Mouse (Mus musculus) C2C12 (cell line): Measurements from ENCODE around the gene Alpk1. TPM values are rescaled to one million over a fixed set of nuclear protein-coding genes. Genes with fewer than 3 reads are reported as not detected.

Source experiments
- H3K27me3 ChIP-seq: one replicate; pipeline ENCODE4 v1.6.1; 2011; ENCODE audit not compliant: control insufficient read depth, insufficient read depth, insufficient read length
- H3K36me3 ChIP-seq: one replicate; pipeline ENCODE4 v1.6.1; 2011; ENCODE audit not compliant: control insufficient read depth, insufficient read depth
- H3K4me3 ChIP-seq: one replicate; pipeline ENCODE4 v1.5.1; 2011; ENCODE audit warnings: mild to moderate bottlenecking, control low read depth; ENCODE audit not compliant: poor library complexity, insufficient read depth, severe bottlenecking
- H3K79me2 ChIP-seq: one replicate; pipeline ENCODE4 v1.6.1; 2011; ENCODE audit not compliant: control insufficient read depth, insufficient read depth
- H3K79me3 ChIP-seq: one replicate; pipeline ENCODE4 v1.6.1; 2011; ENCODE audit warnings: low read depth, control low read depth
- H3ac ChIP-seq: one replicate; pipeline ENCODE3; 2011; ENCODE audit warnings: low read depth; ENCODE audit not compliant: control insufficient read depth, insufficient read length
- CEBPB ChIP-seq: IDR thresholded peaks from one replicate; pipeline ENCODE4 v1.6.1; 2011; ENCODE audit warnings: low read depth, mild to moderate bottlenecking, control low read depth, moderate library complexity
- CTCF ChIP-seq: IDR thresholded peaks from one replicate; pipeline ENCODE4 v1.5.1; 2011; ENCODE audit not compliant: control insufficient read depth, insufficient read depth, insufficient read length
- FOSL1 ChIP-seq: IDR thresholded peaks from one replicate; pipeline ENCODE4 v1.8.0; 2011; ENCODE audit warnings: mild to moderate bottlenecking, low read length; ENCODE audit not compliant: poor library complexity, insufficient read depth, severe bottlenecking
- MAX ChIP-seq: IDR thresholded peaks from one replicate; pipeline ENCODE4 v1.6.1; 2011; ENCODE audit warnings: mild to moderate bottlenecking, control low read depth
- MYOD1 ChIP-seq: IDR thresholded peaks from one replicate; pipeline ENCODE4 v1.6.1; 2011; ENCODE audit warnings: low read depth; ENCODE audit not compliant: control insufficient read depth, insufficient read length
- MYOG ChIP-seq: IDR thresholded peaks from one replicate; pipeline ENCODE4 v1.6.1; 2011; ENCODE audit not compliant: control insufficient read depth, insufficient read length; ENCODE audit errors: extremely low read depth
- USF1 ChIP-seq: IDR thresholded peaks from one replicate; pipeline ENCODE4 v1.6.1; 2011; ENCODE audit warnings: low read depth, mild to moderate bottlenecking, control low read depth, moderate library complexity
- polyA plus RNA-seq: library from polyadenylated mRNA; unstranded; fragments of >200 nt; fragmentation: generic; extraction: Trizol; gene quantifications from one replicate; pipeline ENCODE4 v1.2.1, GENCODE M21; 2012; ENCODE audit warnings: missing spikeins

The Alpk1 gene
- polyA plus RNA-seq, 1 experiment: 0.60 TPM

- Histone ChIP-seq H3K4me3 (no peak overlapping the region), H3K79me2 (no peaks in the 10 kb centered on the region), H3K36me3 (no peaks in the 10 kb centered on the region), H3K27me3 (no peaks in the 10 kb centered on the region), H3ac (no peak overlapping the region), H3K79me3 (no peaks in the 10 kb centered on the region)
- TF ChIP-seq CTCF: no peak
- TF ChIP-seq MYOD1: no peak
- TF ChIP-seq CEBPB: no peak
- no peak for TF ChIP-seq MAX
- TF ChIP-seq FOSL1: no peak
- TF ChIP-seq MYOG: no peak
- no peak for TF ChIP-seq USF1
Measured at GRCm38 (mm10) chr3:127701196-127701825, 79.0 kb downstream of the Alpk1 start.

GRCm38 (mm10) chr3:127698636-127699035 is 81.7 kb downstream of the Alpk1 start:
- Histone ChIP-seq H3K79me2 (no peaks in the 10 kb centered on the region), H3K4me3 (no peak overlapping the region), H3K27me3 (no peaks in the 10 kb centered on the region), H3K79me3 (no peaks in the 10 kb centered on the region), H3K36me3 (no peaks in the 10 kb centered on the region), H3ac (no peak overlapping the region)
- TF ChIP-seq MYOG (no peak), CTCF (no peak), MAX (no peak), MYOD1 (no peak), CEBPB (no peak), FOSL1 (no peak), USF1 (no peak)

GRCm38 (mm10) chr3:127696541-127696940 is 83.8 kb downstream of the Alpk1 start:
- no peaks in the 10 kb centered on the region for H3K27me3 ChIP-seq
- no peaks in the 10 kb centered on the region for H3K36me3 ChIP-seq
- no peaks in the 10 kb centered on the region for H3K79me2 ChIP-seq
- H3ac ChIP-seq: no peak overlapping the region
- H3K4me3 ChIP-seq: no peak overlapping the region
- no peak for TF ChIP-seq USF1
- TF ChIP-seq MYOD1: no peak
- TF ChIP-seq MAX: no peak
- H3K79me3 ChIP-seq: no peaks in the 10 kb centered on the region

GRCm38 (mm10) chr3:127694802-127695771 is 85.2 kb downstream of the Alpk1 start:
- Histone ChIP-seq H3K36me3 (no peaks in the 10 kb centered on the region), H3ac (no peak overlapping the region), H3K79me3 (no peaks in the 10 kb centered on the region), H3K4me3 (no peak overlapping the region), H3K27me3 (no peaks in the 10 kb centered on the region), H3K79me2 (no peaks in the 10 kb centered on the region)
- no peak for TF ChIP-seq MYOD1
- no peak for TF ChIP-seq MAX
- no peak for TF ChIP-seq FOSL1
- no peak for TF ChIP-seq CTCF
- no peak for TF ChIP-seq USF1
- TF ChIP-seq CEBPB: no peak
- TF ChIP-seq MYOG: no peak

GRCm38 (mm10) chr3:127691230-127691629 is 89.1 kb downstream of the Alpk1 start:
- H3ac ChIP-seq: no peak overlapping the region

More at GRCm38 (mm10) chr3:127691230-127691629, 89.1 kb downstream of the Alpk1 start:
- H3K79me3 ChIP-seq: no peaks in the 10 kb centered on the region
- H3K27me3 ChIP-seq: no peaks in the 10 kb centered on the region
- TF ChIP-seq MYOD1 (no peak), FOSL1 (no peak), MAX (no peak), CTCF (no peak), MYOG (no peak), CEBPB (no peak), USF1 (no peak)
- H3K79me2 ChIP-seq: no peaks in the 10 kb centered on the region
- no peaks in the 10 kb centered on the region for H3K36me3 ChIP-seq
- H3K4me3 ChIP-seq: no peak overlapping the region
